Mouse (Mus musculus): ENCODE measurements around the gene Cfap61. TPM values are rescaled to one million over a fixed set of nuclear protein-coding genes. Genes with fewer than 3 reads are reported as not detected.

Cfap61 gene
- polyA plus RNA-seq, 1 experiment from 2014 or later = not detected

DNA sequence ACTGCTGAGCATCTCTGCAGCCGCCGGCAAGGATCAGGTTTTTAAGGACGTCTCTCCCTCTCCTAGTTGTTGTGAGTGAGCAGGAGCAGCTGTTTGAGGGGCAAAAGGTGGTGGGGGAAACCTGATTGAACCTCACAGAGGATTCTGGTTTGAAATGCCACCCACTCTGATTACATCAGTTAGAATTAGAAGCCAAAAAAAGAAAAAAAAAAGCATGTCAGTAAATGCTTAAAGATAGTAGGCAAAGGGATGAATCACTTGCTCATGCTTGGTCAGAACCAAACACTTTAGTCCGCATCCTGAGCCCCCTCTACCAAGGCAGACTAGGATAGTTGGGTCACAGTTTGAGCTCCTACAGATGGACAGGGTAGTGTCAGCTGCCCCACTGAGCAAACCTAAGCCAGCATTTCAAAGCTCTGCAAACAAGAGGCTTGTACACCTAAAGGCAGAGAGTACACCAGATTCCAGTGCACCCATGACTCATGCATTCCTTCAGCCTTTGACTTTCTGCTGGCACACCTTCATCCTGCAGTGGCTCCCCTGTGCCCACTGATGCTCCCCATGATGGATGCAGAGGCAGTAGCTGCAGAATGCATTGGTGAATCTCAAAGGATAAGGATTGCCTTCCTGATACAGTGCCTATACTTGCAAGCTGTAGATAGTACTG lies 312.0 kb downstream of the Cfap61 start:
- Histone ChIP-seq H3K36me3 (ENCODE audit: control insufficient read depth, insufficient read depth, low read length) (no peaks in the 10 kb centered on the region), H3K4me1 (ENCODE audit: control insufficient read depth, insufficient read depth, low read length) (no peaks in the 10 kb centered on the region), H3K9ac (replicated peaks; ENCODE audit: low read depth, low read length) (no peak overlapping the region), H3K27ac (ENCODE audit: low read length) (no peak overlapping the region), H3K4me3 (ENCODE audit: low read depth, low read length) (no peak overlapping the region), H3K27me3 (ENCODE audit: control insufficient read depth, insufficient read depth, low read length) (no peaks in the 10 kb centered on the region), H3K4me2 (replicated peaks; ENCODE audit: low read depth, low read length) (no peak overlapping the region), H3K9me3 (ENCODE audit: control insufficient read depth, low read depth, low read length) (no peaks in the 10 kb centered on the region)
- WGBS = 60% methylated on average over 4 of the region's 4 CpGs
- no peak for ATAC-seq (ENCODE audit: insufficient number of reproducible peaks, insufficient read depth, low FRiP score, low read depth)

DNA sequence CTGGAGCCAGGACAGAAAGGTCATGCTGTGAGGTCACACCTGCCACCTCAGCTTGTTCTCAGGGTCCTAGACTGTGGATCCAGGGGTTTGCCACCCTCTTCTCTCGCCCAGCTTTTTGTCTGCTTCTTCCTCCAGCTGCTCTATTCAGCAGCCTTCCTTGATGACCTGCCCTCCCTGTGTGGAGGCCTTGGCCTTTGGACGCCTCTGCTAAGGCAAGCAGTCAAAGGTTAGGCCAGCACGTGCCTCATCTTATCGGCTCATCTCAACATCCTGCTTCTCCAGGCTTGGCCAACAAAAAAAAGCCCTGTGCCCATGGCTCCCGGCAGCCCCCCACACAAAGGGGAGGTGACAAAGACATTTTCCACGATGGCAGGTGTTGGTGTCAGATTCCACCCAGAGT lies 313.0 kb downstream of the Cfap61 start:
- WGBS = 38% methylated on average over 6 of the region's 6 CpGs
- no peak for ATAC-seq (ENCODE audit: insufficient number of reproducible peaks, insufficient read depth, low FRiP score, low read depth)
- no peaks in the 10 kb centered on the region for H3K4me1 ChIP-seq (ENCODE audit: control insufficient read depth, insufficient read depth, low read length)
- H3K4me2 ChIP-seq (replicated peaks; ENCODE audit: low read depth, low read length) = no peak overlapping the region
- no peaks in the 10 kb centered on the region for H3K36me3 ChIP-seq (ENCODE audit: control insufficient read depth, insufficient read depth, low read length)
- no peaks in the 10 kb centered on the region for H3K27me3 ChIP-seq (ENCODE audit: control insufficient read depth, insufficient read depth, low read length)
- H3K9me3 ChIP-seq (ENCODE audit: control insufficient read depth, low read depth, low read length) = no peaks in the 10 kb centered on the region
- H3K9ac ChIP-seq (replicated peaks; ENCODE audit: low read depth, low read length) = no peak overlapping the region
- H3K27ac ChIP-seq (ENCODE audit: low read length) = no peak overlapping the region
- no peak overlapping the region for H3K4me3 ChIP-seq (ENCODE audit: low read depth, low read length)

DNA sequence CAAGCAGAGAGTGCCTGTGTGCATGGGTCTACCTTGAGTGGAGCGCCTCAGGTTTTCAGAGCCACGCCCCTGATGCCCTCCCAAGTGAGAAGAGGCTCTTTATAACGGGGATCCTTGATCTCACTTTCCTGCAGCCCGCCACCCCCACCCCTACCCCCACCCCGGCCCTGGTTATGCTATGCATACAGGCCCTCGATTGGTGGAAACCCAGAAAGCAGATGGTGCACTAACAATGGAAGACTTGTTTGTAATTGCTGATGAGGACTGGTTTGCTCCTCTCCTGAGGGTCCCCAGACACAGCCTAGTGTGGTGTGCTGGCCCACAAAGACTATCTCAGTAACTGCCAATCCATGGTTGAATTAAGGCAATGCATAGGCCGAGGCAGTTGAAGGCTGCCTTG lies 314.4 kb downstream of the Cfap61 start:
- H3K9me3 ChIP-seq (ENCODE audit: control insufficient read depth, low read depth, low read length) = no peaks in the 10 kb centered on the region
- no peaks in the 10 kb centered on the region for H3K27me3 ChIP-seq (ENCODE audit: control insufficient read depth, insufficient read depth, low read length)
- H3K4me1 ChIP-seq (ENCODE audit: control insufficient read depth, insufficient read depth, low read length) = no peaks in the 10 kb centered on the region
- WGBS = 79% methylated on average over 7 of the region's 7 CpGs
- no peak overlapping the region for H3K27ac ChIP-seq (ENCODE audit: low read length)
- no peak overlapping the region for H3K4me3 ChIP-seq (ENCODE audit: low read depth, low read length)
- no peak overlapping the region for H3K9ac ChIP-seq (replicated peaks; ENCODE audit: low read depth, low read length)
- peak; percentile 26; the same call in 1 of the 2 replicates for ATAC-seq (ENCODE audit: insufficient number of reproducible peaks, insufficient read depth, low FRiP score, low read depth)
- no peaks in the 10 kb centered on the region for H3K36me3 ChIP-seq (ENCODE audit: control insufficient read depth, insufficient read depth, low read length)
- H3K4me2 ChIP-seq (replicated peaks; ENCODE audit: low read depth, low read length) = no peak overlapping the region

DNA sequence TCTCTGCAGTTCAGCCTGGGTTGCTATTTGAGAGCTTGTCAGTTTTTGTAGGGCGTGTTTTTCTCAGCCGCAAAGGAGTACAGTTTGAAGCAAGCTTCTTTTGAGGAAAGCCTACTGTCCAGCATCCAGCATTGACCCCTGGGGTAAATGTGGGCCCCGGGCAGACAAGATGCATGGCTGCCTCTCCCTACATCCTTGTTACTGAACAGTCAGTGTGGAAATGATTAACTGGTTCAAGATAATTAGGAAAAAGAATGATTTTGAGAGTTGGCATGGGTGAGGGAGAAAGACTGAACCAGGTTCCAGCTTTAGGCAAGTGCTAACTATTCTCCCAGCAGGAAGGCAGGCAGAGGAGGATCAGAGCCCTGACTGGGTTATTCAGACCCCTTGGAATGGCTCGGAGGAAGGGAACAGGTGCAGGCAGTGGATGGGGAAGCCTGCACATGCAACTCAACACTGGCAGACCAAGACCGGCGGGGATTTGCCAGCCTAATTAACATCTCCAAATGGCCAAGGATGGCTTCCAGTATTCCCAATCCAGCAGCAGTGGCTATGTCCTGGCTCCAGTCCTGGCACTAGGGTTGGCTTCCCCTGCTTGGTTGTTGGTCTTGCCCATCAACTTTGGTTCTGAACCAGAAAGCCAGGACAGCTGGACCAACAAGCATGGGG lies 315.8 kb downstream of the Cfap61 start:
- Histone ChIP-seq H3K4me2 (replicated peaks; ENCODE audit: low read depth, low read length) (no peak overlapping the region), H3K9me3 (ENCODE audit: control insufficient read depth, low read depth, low read length) (no peaks in the 10 kb centered on the region), H3K36me3 (ENCODE audit: control insufficient read depth, insufficient read depth, low read length) (no peaks in the 10 kb centered on the region), H3K27ac (ENCODE audit: low read length) (no peak overlapping the region), H3K4me3 (ENCODE audit: low read depth, low read length) (no peak overlapping the region), H3K27me3 (ENCODE audit: control insufficient read depth, insufficient read depth, low read length) (no peaks in the 10 kb centered on the region), H3K4me1 (ENCODE audit: control insufficient read depth, insufficient read depth, low read length) (no peaks in the 10 kb centered on the region), H3K9ac (replicated peaks; ENCODE audit: low read depth, low read length) (no peak overlapping the region)
- WGBS = 80% methylated on average over 6 of the region's 6 CpGs
- no peak for ATAC-seq (ENCODE audit: insufficient number of reproducible peaks, insufficient read depth, low FRiP score, low read depth)

DNA sequence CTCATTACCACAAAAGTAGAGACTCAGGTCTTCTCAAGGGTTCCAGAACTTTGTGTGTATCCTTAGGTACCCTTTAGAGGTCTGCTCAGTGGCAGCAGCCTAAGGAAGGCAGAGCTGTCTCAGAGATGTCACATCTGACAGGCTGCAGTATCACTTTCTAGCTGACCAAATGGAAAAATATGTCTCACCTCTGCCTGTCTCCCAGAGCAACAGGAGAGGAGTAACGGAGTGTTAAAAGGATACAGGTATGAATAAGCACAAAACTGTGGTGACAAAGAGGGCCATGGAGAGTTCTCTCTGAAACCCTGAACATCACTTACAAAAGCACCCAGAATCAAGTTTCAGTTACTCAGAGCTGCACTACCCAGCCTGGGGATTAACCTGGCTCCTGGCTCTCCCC lies 319.8 kb downstream of the Cfap61 start:
- H3K4me3 ChIP-seq (ENCODE audit: low read depth, low read length) = no peak overlapping the region
- no peak overlapping the region for H3K27ac ChIP-seq (ENCODE audit: low read length)
- no peak for ATAC-seq (ENCODE audit: insufficient number of reproducible peaks, insufficient read depth, low FRiP score, low read depth)
- no peaks in the 10 kb centered on the region for H3K9me3 ChIP-seq (ENCODE audit: control insufficient read depth, low read depth, low read length)
- H3K36me3 ChIP-seq (ENCODE audit: control insufficient read depth, insufficient read depth, low read length) = no peaks in the 10 kb centered on the region
- 84% methylated on average over 1 of the region's 1 CpGs for WGBS
- no peaks in the 10 kb centered on the region for H3K27me3 ChIP-seq (ENCODE audit: control insufficient read depth, insufficient read depth, low read length)
- H3K4me1 ChIP-seq (ENCODE audit: control insufficient read depth, insufficient read depth, low read length) = no peaks in the 10 kb centered on the region
- no peak overlapping the region for H3K9ac ChIP-seq (replicated peaks; ENCODE audit: low read depth, low read length)
- H3K4me2 ChIP-seq (replicated peaks; ENCODE audit: low read depth, low read length) = no peak overlapping the region

DNA sequence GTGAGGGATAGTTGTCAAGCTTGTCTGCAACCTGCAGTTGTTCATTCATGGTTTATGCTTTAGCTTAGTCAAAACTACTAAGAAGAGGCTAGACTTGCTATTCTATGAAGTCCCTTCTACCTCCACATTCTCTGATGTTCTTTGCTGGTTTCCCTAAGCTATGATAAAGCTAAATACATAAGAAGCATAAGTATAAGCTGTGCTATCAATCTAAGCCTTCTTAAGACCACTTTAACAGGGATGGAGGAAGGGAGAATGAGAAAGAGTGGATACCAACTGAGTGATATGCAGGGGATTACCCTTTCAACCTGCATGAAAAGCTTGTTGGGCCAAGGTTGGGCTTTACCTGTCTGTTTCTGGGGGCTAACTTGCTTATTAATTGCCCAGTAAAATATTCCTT lies 321.1 kb downstream of the Cfap61 start:
- no peak overlapping the region for H3K27ac ChIP-seq (ENCODE audit: low read length)
- H3K4me2 ChIP-seq (replicated peaks; ENCODE audit: low read depth, low read length) = no peak overlapping the region

DNA sequence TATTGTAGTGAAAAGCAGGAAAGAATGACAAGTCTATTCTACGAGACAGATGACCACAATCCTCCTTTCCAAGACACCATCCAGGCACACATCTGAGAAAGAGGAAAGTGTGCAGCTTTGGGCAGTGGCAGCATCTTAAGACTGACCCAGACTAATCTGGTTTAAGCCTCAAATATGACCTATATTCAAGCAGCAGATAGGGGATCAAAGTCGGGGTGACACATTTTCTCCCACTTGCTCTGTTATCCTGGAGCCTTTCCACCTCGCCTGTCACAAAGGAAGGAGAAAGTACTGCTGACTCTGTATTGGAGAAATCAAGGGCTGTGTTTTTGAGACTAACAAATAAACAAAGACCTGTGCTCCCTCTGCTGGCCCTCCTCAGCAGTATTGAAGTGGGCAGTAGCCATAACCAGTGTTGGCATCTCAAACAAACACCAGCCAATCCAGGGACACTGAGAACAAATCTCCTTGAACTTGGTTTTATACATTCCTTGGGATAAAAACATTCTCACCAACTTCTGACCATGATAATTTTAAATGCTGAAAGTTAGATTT lies 321.8 kb downstream of the Cfap61 start:
- Histone ChIP-seq H3K4me1 (ENCODE audit: control insufficient read depth, insufficient read depth, low read length) (no peaks in the 10 kb centered on the region), H3K4me3 (ENCODE audit: low read depth, low read length) (no peak overlapping the region), H3K36me3 (ENCODE audit: control insufficient read depth, insufficient read depth, low read length) (no peaks in the 10 kb centered on the region), H3K9ac (replicated peaks; ENCODE audit: low read depth, low read length) (no peak overlapping the region), H3K9me3 (ENCODE audit: control insufficient read depth, low read depth, low read length) (no peaks in the 10 kb centered on the region), H3K27ac (ENCODE audit: low read length) (no peak overlapping the region), H3K4me2 (replicated peaks; ENCODE audit: low read depth, low read length) (no peak overlapping the region), H3K27me3 (ENCODE audit: control insufficient read depth, insufficient read depth, low read length) (no peaks in the 10 kb centered on the region)
- ATAC-seq (ENCODE audit: insufficient number of reproducible peaks, insufficient read depth, low FRiP score, low read depth) = no peak
- WGBS = 56% methylated on average over 3 of the region's 3 CpGs

More for the DNA sequence above, 321.1 kb downstream of the Cfap61 start:
- H3K36me3 ChIP-seq (ENCODE audit: control insufficient read depth, insufficient read depth, low read length) = no peaks in the 10 kb centered on the region
- no peaks in the 10 kb centered on the region for H3K4me1 ChIP-seq (ENCODE audit: control insufficient read depth, insufficient read depth, low read length)
- ATAC-seq (ENCODE audit: insufficient number of reproducible peaks, insufficient read depth, low FRiP score, low read depth) = no peak
- no peaks in the 10 kb centered on the region for H3K27me3 ChIP-seq (ENCODE audit: control insufficient read depth, insufficient read depth, low read length)
- no peak overlapping the region for H3K9ac ChIP-seq (replicated peaks; ENCODE audit: low read depth, low read length)
- no peak overlapping the region for H3K4me3 ChIP-seq (ENCODE audit: low read depth, low read length)
- no peaks in the 10 kb centered on the region for H3K9me3 ChIP-seq (ENCODE audit: control insufficient read depth, low read depth, low read length)

DNA sequence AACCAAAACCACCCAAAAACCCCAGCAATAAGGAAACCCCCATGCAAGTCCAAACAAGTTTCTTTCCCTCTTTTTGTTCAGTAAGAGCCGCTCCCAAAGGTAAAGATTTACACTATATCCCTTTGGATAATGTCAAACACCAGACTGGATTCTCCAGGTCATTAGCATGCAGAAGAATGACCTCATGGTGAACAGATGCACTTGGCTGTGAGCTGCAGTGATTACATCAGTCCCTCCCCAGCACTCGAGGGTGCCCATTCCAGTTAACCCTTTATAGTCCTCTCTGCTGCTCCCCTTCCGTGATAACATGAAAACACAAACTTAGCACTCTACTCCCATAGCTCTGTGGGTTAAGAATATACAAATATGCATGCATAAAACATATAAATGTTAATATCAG lies 322.5 kb downstream of the Cfap61 start:
- H3K4me1 ChIP-seq (ENCODE audit: control insufficient read depth, insufficient read depth, low read length) = no peaks in the 10 kb centered on the region
- H3K27ac ChIP-seq (ENCODE audit: low read length) = no peak overlapping the region
- peak; percentile 79 for ATAC-seq (ENCODE audit: insufficient number of reproducible peaks, insufficient read depth, low FRiP score, low read depth)
- no peaks in the 10 kb centered on the region for H3K36me3 ChIP-seq (ENCODE audit: control insufficient read depth, insufficient read depth, low read length)
- no peaks in the 10 kb centered on the region for H3K27me3 ChIP-seq (ENCODE audit: control insufficient read depth, insufficient read depth, low read length)
- H3K9me3 ChIP-seq (ENCODE audit: control insufficient read depth, low read depth, low read length) = no peaks in the 10 kb centered on the region
- no peak overlapping the region for H3K4me3 ChIP-seq (ENCODE audit: low read depth, low read length)
- H3K9ac ChIP-seq (replicated peaks; ENCODE audit: low read depth, low read length) = no peak overlapping the region
- WGBS = 33% methylated on average over 3 of the region's 3 CpGs
- H3K4me2 ChIP-seq (replicated peaks; ENCODE audit: low read depth, low read length) = no peak overlapping the region
